Mouse (Mus musculus): ENCODE data around the gene Dock3. TPM values are rescaled to one million over a fixed set of nuclear protein-coding genes. Genes with fewer than 3 reads are reported as not detected.

Gene Dock3
- polyA plus RNA-seq, 1 experiment from 2014 or later: 0.91 TPM

DNA sequence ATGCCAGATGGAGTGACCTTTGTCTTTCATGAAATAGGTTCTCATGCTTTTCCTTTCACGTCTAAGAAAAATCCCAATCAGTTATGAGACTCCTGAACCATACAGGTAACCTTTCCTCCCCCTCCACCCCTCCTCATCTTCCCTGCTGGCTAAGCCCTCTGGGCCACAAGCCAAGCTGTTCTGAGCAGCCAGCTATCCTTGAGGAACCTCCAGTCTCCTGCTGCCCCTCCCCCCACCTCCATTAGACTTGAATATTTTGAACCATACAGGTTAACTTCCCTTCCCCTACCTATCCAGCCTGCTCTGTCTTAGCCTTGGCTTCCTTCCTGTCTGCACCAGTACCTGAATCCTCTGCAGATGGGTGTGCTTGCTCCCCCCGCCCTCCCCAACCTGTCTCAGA is 204.1 kb downstream of the Dock3 start:
- 80% methylated on average over 2 of the region's 2 CpGs for WGBS
- no peaks in the 10 kb centered on the region for H3K9me3 ChIP-seq (replicated peaks)
- H3K36me3 ChIP-seq: no peaks in the 10 kb centered on the region
- H3K4me3 ChIP-seq: no peak overlapping the region
- no peak overlapping the region for H3K9ac ChIP-seq
- no peak overlapping the region for H3K4me2 ChIP-seq
- no peak overlapping the region for H3K27ac ChIP-seq (ENCODE audit: poor library complexity, severe bottlenecking)
- ATAC-seq (ENCODE audit: insufficient number of reproducible peaks, low FRiP score): no peak
- H3K27me3 ChIP-seq (replicated peaks): no peaks in the 10 kb centered on the region
- H3K4me1 ChIP-seq (replicated peaks): no peaks in the 10 kb centered on the region

DNA sequence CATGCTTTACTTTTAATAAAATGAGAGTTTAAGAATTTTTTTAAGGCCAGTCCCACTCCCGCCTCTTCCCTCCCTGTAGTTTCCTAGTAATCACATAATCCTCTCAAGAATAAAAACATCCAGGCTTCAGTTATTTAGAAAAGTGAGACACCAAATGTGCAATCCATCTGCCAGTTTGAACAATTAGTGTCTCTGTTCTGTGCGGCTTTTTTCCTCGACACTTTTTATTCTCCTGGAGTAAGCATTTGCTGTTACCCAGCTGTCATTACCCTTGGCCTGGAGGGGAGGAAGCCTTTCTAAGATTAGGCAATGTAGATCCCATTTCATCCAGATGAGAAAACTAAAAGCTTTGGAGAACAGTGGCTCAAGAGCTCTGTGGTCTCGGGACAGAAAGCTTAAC is 221.9 kb downstream of the Dock3 start:
- H3K4me1 ChIP-seq (replicated peaks): no peaks in the 10 kb centered on the region
- no peak overlapping the region for H3K4me3 ChIP-seq
- WGBS: 73% methylated on average over 4 of the region's 4 CpGs
- no peaks in the 10 kb centered on the region for H3K36me3 ChIP-seq
- H3K9me3 ChIP-seq (replicated peaks): no peaks in the 10 kb centered on the region
- H3K27me3 ChIP-seq (replicated peaks): no peaks in the 10 kb centered on the region
- no peak for ATAC-seq (ENCODE audit: insufficient number of reproducible peaks, low FRiP score)
- no peak overlapping the region for H3K27ac ChIP-seq (ENCODE audit: poor library complexity, severe bottlenecking)
- no peak overlapping the region for H3K4me2 ChIP-seq
- H3K9ac ChIP-seq: no peak overlapping the region

DNA sequence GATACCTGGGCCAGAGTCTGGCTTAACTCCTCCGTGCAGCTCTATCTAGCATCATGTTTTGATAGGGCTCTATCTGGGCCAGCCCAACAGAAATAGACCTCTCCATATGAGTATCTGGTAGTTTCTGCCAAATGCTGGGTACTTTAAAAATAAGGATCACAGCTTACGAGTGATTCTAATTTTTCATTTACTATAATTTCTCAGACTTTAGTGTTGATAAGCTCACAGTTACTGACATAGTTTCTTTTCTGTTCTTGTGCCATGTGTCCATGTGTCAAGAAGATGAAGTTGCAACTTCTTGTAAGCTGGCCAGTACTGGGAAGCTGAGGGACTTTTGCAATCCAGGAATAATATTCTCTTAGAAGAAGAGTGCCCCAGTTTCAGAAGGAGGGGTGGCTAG is 228.5 kb downstream of the Dock3 start:
- Histone ChIP-seq H3K27me3 (replicated peaks) (no peaks in the 10 kb centered on the region), H3K27ac (ENCODE audit: poor library complexity, severe bottlenecking) (no peak overlapping the region), H3K4me2 (no peak overlapping the region), H3K36me3 (no peaks in the 10 kb centered on the region), H3K9me3 (replicated peaks) (no peaks in the 10 kb centered on the region), H3K4me3 (no peak overlapping the region), H3K9ac (no peak overlapping the region), H3K4me1 (replicated peaks) (no peaks in the 10 kb centered on the region)
- WGBS: 68% methylated on average over 2 of the region's 2 CpGs
- ATAC-seq (ENCODE audit: insufficient number of reproducible peaks, low FRiP score): no peak

DNA sequence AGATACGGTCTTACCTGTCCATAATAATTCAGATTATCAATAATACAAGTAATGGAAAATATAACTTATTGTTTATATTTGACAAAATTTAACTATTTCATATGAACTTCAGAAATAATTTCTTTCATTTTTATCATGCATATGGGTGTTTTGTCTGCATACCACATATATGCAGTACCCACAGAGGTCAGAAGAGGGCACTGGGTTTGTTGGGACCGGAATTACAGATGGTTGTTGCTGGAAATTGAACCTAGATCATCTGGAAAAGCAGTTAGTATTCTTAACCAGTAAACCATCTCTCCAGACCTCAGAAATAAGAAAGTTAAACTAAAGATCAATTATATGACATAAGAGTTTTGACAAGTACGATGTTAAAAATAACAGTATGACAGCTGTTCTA is 261.0 kb downstream of the Dock3 start:
- ATAC-seq (ENCODE audit: insufficient number of reproducible peaks, low FRiP score): no peak
- H3K9me3 ChIP-seq (replicated peaks): no peaks in the 10 kb centered on the region
- peaks cover 7% of the 10 kb centered on the region for H3K27me3 ChIP-seq (replicated peaks)
- H3K4me2 ChIP-seq: no peak overlapping the region
- 56% methylated on average over 3 of the region's 3 CpGs for WGBS
- H3K4me3 ChIP-seq: no peak overlapping the region
- no peaks in the 10 kb centered on the region for H3K4me1 ChIP-seq (replicated peaks)
- no peak overlapping the region for H3K27ac ChIP-seq (ENCODE audit: poor library complexity, severe bottlenecking)
- no peak overlapping the region for H3K9ac ChIP-seq
- no peaks in the 10 kb centered on the region for H3K36me3 ChIP-seq

DNA sequence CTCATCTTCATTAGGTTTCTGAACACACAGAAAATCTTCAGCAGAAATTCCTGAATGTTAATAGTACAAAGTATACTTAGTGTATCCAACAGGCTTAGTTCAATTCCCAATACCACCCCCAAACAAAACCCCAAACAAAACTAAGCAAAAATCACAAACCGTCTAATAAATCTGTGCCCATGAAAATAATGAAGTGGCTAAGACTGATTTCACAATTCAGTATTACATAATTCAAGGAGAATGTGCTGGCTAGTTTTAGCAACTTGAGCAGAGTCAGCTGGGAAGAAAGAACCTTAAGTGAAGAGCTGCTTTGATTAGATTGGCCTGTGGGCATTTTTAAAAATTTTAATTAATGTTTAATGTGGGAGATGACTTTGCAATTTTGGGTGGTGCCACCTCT is 273.3 kb downstream of the Dock3 start:
- H3K4me2 ChIP-seq: no peak overlapping the region
- H3K4me3 ChIP-seq: no peak overlapping the region
- H3K27ac ChIP-seq (ENCODE audit: poor library complexity, severe bottlenecking): no peak overlapping the region
- WGBS: 76% methylated on average over 1 of the region's 1 CpGs
- H3K9me3 ChIP-seq (replicated peaks): no peaks in the 10 kb centered on the region
- no peak for ATAC-seq (ENCODE audit: insufficient number of reproducible peaks, low FRiP score)
- no peaks in the 10 kb centered on the region for H3K36me3 ChIP-seq
- H3K4me1 ChIP-seq (replicated peaks): no peaks in the 10 kb centered on the region
- H3K9ac ChIP-seq: no peak overlapping the region
- H3K27me3 ChIP-seq (replicated peaks): no peaks in the 10 kb centered on the region

DNA sequence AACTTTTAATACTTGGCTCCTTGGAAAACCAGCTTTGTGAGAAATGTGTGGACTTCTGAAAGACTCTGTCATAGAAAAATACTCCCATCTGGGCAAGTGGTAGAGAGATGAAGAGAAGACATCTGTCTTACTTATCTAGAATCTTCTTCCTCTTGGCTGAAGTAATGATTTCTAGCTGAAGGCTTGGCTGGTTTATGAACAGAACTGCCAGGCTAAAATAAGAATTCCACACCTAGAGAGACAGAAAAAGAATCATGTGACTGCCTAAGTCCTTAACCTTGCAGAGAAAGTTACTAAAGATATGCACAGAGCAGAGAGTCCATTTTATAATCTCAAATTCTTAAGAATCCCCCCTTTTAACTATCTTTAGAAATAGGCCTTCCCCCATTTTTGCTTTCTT is 276.2 kb downstream of the Dock3 start:
- H3K27ac ChIP-seq (ENCODE audit: poor library complexity, severe bottlenecking): no peak overlapping the region
- H3K36me3 ChIP-seq: no peaks in the 10 kb centered on the region
- H3K4me1 ChIP-seq (replicated peaks): no peaks in the 10 kb centered on the region
- no peak for ATAC-seq (ENCODE audit: insufficient number of reproducible peaks, low FRiP score)
- H3K9me3 ChIP-seq (replicated peaks): no peaks in the 10 kb centered on the region
- H3K4me2 ChIP-seq: no peak overlapping the region
- no peaks in the 10 kb centered on the region for H3K27me3 ChIP-seq (replicated peaks)
- no peak overlapping the region for H3K9ac ChIP-seq
- H3K4me3 ChIP-seq: no peak overlapping the region

DNA sequence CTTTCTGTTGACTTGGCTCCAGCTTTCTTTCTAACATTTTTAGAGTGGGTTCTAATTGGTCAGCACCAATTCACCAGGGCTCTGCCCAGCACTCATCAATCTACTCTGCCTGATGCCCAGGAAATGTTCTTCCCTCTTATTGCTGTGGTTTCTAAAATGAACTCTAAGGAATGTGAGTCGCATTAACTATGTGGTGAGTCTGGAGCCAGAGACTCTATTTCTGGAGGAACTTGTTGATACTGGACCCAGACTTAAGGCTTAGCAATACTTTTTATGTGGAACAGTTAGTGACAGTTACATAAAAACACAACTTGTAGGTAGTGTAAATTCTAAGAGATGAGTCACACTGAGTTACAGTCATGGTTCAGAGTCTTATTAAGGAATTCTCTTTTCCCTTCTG is 296.7 kb downstream of the Dock3 start:
- ATAC-seq (ENCODE audit: insufficient number of reproducible peaks, low FRiP score): no peak
- Histone ChIP-seq H3K27ac (ENCODE audit: poor library complexity, severe bottlenecking) (no peak overlapping the region), H3K4me3 (no peak overlapping the region), H3K9me3 (replicated peaks) (no peaks in the 10 kb centered on the region), H3K4me2 (no peak overlapping the region), H3K27me3 (replicated peaks) (no peaks in the 10 kb centered on the region), H3K9ac (no peak overlapping the region), H3K36me3 (no peaks in the 10 kb centered on the region), H3K4me1 (replicated peaks) (no peaks in the 10 kb centered on the region)
- 85% methylated on average over 1 of the region's 1 CpGs for WGBS

DNA sequence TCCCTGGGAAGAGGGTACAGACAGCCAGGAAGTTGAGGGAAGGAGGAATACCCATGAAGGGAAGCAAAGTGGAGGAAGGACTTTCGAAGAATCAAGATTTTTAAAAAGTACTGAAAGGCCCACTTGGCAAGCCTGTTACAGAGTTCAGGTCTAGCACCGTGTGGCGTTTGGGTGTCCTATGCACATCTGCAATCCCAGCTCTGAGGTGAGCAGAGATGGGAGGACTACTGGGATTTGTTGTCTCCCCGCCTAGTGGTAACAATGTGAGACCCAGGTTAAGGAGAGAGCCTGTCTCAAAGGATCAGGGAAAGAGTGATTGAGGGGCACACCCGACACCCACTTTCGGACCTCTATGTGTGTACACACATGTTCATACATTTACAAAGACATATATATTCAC is 316.8 kb downstream of the Dock3 start:
- 76% methylated on average over 6 of the region's 6 CpGs for whole genome bisulfite sequencing
- no peaks in the 10 kb centered on the region for H3K36me3 ChIP-seq
- no peaks in the 10 kb centered on the region for H3K27me3 ChIP-seq (replicated peaks)
- H3K9me3 ChIP-seq (replicated peaks): no peaks in the 10 kb centered on the region
- no peak overlapping the region for H3K9ac ChIP-seq
- H3K27ac ChIP-seq (ENCODE audit: poor library complexity, severe bottlenecking): no peak overlapping the region
- H3K4me3 ChIP-seq: no peak overlapping the region
- no peak overlapping the region for H3K4me2 ChIP-seq
- no peaks in the 10 kb centered on the region for H3K4me1 ChIP-seq (replicated peaks)
- ATAC-seq (ENCODE audit: insufficient number of reproducible peaks, low FRiP score): no peak

DNA sequence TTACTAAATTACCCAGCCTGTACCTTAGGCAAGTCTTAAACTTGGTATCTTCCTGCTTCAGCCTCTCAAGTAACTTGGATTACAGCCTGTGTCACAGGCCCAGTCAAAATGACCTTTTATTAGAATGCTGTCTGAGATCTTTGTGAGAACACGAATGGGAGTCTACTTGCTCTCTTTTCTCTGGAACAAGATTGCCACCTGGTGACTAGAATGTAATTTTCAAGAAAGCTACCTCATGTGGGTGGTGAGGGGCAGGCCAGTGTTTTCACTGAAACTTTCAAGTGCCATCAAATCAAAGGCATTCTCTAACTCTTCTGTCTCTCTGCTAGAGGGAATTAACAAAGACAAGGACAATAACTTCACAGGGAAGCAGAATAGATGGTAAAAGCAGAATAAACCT is 317.9 kb downstream of the Dock3 start:
- Histone ChIP-seq H3K27ac (ENCODE audit: poor library complexity, severe bottlenecking) (no peak overlapping the region), H3K36me3 (no peaks in the 10 kb centered on the region), H3K4me1 (replicated peaks) (no peaks in the 10 kb centered on the region), H3K4me3 (no peak overlapping the region), H3K9me3 (replicated peaks) (no peaks in the 10 kb centered on the region), H3K27me3 (replicated peaks) (no peaks in the 10 kb centered on the region), H3K9ac (no peak overlapping the region), H3K4me2 (no peak overlapping the region)
- no peak for ATAC-seq (ENCODE audit: insufficient number of reproducible peaks, low FRiP score)
- 5% methylated on average over 1 of the region's 1 CpGs for WGBS

DNA sequence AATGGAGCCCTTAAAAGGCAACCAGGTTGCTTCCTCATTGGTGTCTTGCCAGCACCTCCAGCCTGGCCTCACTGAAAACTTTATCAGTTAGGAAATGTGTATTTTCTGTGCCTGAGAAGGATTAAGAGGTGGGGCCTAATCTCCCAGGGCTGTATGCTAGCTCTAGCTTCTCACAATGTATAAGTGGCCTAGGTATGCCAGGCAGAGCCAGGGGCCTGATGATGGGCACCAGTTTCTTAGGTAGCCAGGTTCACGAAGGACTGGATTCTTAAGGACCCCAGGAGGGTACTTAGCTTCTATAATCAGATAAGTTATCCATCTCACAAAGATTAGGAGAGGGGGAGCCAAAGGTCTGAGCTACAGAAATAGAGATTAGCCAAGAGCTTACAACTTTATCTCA is 320.1 kb downstream of the Dock3 start:
- Histone ChIP-seq H3K4me1 (replicated peaks) (no peaks in the 10 kb centered on the region), H3K9ac (no peak overlapping the region), H3K4me3 (no peak overlapping the region), H3K4me2 (no peak overlapping the region), H3K27me3 (replicated peaks) (no peaks in the 10 kb centered on the region), H3K36me3 (no peaks in the 10 kb centered on the region), H3K9me3 (replicated peaks) (no peaks in the 10 kb centered on the region), H3K27ac (ENCODE audit: poor library complexity, severe bottlenecking) (no peak overlapping the region)
- WGBS: 32% methylated on average over 1 of the region's 1 CpGs
- ATAC-seq (ENCODE audit: insufficient number of reproducible peaks, low FRiP score): no peak

DNA sequence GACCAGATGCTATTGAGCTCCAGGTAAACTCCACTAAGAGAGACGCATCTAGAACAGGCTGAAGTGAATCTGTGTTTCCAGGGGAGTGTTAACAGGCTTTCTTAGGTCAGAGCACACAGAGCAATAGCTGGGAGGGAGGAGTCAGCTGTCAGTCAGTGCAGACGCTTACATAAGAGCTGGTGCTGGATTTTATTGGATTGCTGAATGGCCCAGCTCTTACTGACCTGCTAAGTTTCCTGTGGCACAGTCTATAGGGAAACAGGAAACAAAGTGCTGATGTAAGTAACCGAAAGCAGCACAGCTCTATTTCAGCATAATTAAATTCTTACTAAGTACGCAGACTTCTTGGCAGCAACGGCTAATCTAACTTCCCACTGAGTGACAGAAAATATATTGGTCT is 323.0 kb downstream of the Dock3 start:
- no peaks in the 10 kb centered on the region for H3K36me3 ChIP-seq
- 45% methylated on average over 5 of the region's 5 CpGs for WGBS
- ATAC-seq (ENCODE audit: insufficient number of reproducible peaks, low FRiP score): no peak
- H3K27ac ChIP-seq (ENCODE audit: poor library complexity, severe bottlenecking): no peak overlapping the region
- H3K4me1 ChIP-seq (replicated peaks): no peaks in the 10 kb centered on the region
- no peaks in the 10 kb centered on the region for H3K27me3 ChIP-seq (replicated peaks)
- H3K4me2 ChIP-seq: no peak overlapping the region
- H3K9me3 ChIP-seq (replicated peaks): no peaks in the 10 kb centered on the region
- no peak overlapping the region for H3K9ac ChIP-seq
- no peak overlapping the region for H3K4me3 ChIP-seq

DNA sequence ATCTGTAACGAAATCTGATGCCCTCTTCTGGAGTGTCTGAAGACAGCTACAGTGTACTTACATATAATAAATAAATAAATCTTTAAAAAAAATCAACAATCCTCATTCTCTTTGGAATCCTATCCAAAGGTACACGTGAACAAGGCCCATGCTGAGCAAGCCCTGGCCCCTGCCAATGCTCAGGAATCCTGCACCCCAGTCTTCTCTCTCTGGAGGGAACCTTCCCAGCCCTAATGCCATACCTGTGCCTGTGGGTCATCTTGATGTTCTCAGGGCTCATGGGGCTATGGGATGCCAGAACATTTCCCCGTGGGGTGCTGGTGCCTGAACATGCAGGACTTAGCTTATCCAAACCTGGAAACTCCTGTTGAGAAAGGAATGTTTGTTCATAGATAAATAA is 323.5 kb downstream of the Dock3 start:
- H3K9ac ChIP-seq: no peak overlapping the region
- H3K27ac ChIP-seq (ENCODE audit: poor library complexity, severe bottlenecking): no peak overlapping the region
- H3K36me3 ChIP-seq: no peaks in the 10 kb centered on the region
- H3K4me3 ChIP-seq: no peak overlapping the region
- H3K9me3 ChIP-seq (replicated peaks): no peaks in the 10 kb centered on the region
- no peak overlapping the region for H3K4me2 ChIP-seq
- H3K4me1 ChIP-seq (replicated peaks): no peaks in the 10 kb centered on the region
- no peaks in the 10 kb centered on the region for H3K27me3 ChIP-seq (replicated peaks)
- ATAC-seq (ENCODE audit: insufficient number of reproducible peaks, low FRiP score): no peak
- WGBS: 70% methylated on average over 3 of the region's 3 CpGs
